Mouse (Mus musculus): ENCODE results near the gene Spata16. TPM values are rescaled to one million over a fixed set of nuclear protein-coding genes. Genes with fewer than 3 reads are reported as not detected.
A peak's percentile ranks its signal among the peaks of the same experiment; 100 is the strongest.

Gene Spata16
- polyA plus RNA-seq, 1 experiment from 2014 or later, result not detected

DNA sequence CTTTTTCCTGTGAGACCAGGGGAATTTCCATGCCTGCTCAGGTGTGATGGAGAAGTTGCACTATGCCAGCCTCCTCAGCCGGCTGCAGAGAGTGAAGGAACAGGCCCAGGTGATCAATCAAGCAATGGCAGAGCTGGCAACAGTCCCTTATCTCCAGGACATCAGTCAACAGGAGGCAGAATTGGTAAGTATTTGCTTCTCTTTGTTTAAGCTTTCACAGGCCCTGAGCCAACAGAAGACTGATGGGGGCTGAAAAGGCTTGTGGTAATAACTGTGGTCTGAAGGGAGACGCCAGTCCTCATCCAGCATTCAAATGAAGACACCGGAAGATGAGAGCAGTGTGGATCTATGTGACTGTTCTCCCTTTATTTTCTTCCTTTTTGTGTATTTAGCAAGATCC is 286.8 kb downstream of the Spata16 start:
- Histone ChIP-seq H3K4me1 (peaks cover 7% of the 10 kb centered on the region; the same call in 1 of the 2 replicates), H3K36me3 (replicated peaks) (no peaks in the 10 kb centered on the region), H3K9me3 (no peaks in the 10 kb centered on the region), H3K27ac (no peak overlapping the region), H3K4me2 (no peak overlapping the region), H3K27me3 (replicated peaks) (no peaks in the 10 kb centered on the region), H3K9ac (no peak overlapping the region), H3K4me3 (no peak overlapping the region)
- 0 out of 2 replicates have a peak, but pooled peaks have one; percentile 15 for ATAC-seq (replicated peaks)
- WGBS, result 74% methylated on average over 3 of the region's 3 CpGs

DNA sequence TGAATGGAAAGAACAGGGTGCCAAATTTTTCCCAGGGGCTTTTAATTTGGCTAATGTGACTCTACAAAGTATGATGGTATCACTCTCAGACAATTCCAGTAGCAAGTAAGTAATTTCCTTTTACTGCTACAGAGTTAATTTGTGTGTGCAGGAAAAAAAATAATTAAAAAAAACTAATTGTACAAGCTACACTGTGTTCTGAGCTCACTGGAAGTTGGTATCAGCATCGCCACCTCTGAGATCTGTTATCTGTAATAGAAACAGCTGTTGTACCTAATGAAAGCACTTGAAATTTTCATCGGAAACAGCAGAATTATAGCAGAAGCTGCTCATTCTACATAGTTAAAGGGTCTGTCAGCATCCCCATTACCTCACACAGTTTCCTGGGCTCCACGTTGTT is 295.7 kb downstream of the Spata16 start:
- H3K9ac ChIP-seq, result no peak overlapping the region
- ATAC-seq (replicated peaks), result no peak
- H3K27me3 ChIP-seq (replicated peaks), result no peaks in the 10 kb centered on the region
- WGBS, result 83% methylated on average over 3 of the region's 3 CpGs
- H3K27ac ChIP-seq, result no peak overlapping the region
- no peaks in the 10 kb centered on the region for H3K4me1 ChIP-seq
- H3K9me3 ChIP-seq, result no peaks in the 10 kb centered on the region
- H3K36me3 ChIP-seq (replicated peaks), result no peaks in the 10 kb centered on the region
- H3K4me2 ChIP-seq, result no peak overlapping the region
- H3K4me3 ChIP-seq, result no peak overlapping the region

DNA sequence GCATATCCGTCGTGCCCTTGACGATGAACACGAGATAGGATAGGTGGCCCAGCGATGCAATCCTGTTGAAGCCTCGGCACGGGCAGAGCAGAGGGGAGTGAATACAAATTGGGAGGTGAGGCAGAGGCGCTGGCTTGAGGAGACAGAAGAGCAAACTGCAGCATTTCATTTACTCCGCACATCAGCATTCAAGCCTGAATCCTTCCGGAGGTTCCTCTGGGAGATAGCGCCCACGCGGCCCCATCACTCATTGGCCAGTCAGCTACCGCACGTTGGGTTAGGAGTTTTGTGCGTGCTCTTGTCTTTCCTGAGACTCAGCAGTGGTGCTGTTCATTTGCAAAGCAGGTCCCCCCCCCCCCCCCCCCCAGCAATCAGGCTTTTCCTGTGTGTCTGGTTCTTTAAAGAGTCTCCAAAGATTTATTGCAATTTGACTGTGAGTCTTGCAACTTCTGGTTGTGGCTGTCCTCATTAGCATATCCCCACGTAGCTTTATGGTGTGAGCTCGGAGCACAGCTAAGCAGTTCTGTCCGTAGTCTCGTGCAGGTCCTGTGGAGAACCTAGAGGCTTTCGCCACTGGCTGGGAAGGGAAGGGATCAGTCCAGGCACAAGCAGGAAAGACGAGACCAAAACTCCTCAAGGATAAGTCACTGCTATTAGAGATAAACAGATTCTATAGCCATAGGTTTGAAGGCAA is 299.6 kb downstream of the Spata16 start:
- no peak overlapping the region for H3K4me3 ChIP-seq
- no peaks in the 10 kb centered on the region for H3K9me3 ChIP-seq
- WGBS, result 63% methylated on average over 22 of the region's 22 CpGs
- ATAC-seq (replicated peaks), result peak; percentile 58; the same call in 1 of the 2 replicates
- H3K4me1 ChIP-seq, result no peaks in the 10 kb centered on the region
- H3K27me3 ChIP-seq (replicated peaks), result no peaks in the 10 kb centered on the region
- H3K9ac ChIP-seq, result no peak overlapping the region
- H3K36me3 ChIP-seq (replicated peaks), result no peaks in the 10 kb centered on the region
- H3K4me2 ChIP-seq, result peak overlapping the region; percentile 20; the same call in 1 of the 2 replicates
- H3K27ac ChIP-seq, result no peak overlapping the region

GRCm38 (mm10) chr3:26966776-26967175 is 329.4 kb downstream of the Spata16 start:
- H3K4me3 ChIP-seq, result no peak overlapping the region
- no peak overlapping the region for H3K4me2 ChIP-seq
- H3K4me1 ChIP-seq, result no peaks in the 10 kb centered on the region
- H3K27ac ChIP-seq, result no peak overlapping the region
- no peak for ATAC-seq (replicated peaks)
- 62% methylated on average over 5 of the region's 5 CpGs for WGBS
- no peak overlapping the region for H3K9ac ChIP-seq
- H3K27me3 ChIP-seq (replicated peaks), result no peaks in the 10 kb centered on the region
- H3K9me3 ChIP-seq, result no peaks in the 10 kb centered on the region
- H3K36me3 ChIP-seq (replicated peaks), result no peaks in the 10 kb centered on the region

DNA sequence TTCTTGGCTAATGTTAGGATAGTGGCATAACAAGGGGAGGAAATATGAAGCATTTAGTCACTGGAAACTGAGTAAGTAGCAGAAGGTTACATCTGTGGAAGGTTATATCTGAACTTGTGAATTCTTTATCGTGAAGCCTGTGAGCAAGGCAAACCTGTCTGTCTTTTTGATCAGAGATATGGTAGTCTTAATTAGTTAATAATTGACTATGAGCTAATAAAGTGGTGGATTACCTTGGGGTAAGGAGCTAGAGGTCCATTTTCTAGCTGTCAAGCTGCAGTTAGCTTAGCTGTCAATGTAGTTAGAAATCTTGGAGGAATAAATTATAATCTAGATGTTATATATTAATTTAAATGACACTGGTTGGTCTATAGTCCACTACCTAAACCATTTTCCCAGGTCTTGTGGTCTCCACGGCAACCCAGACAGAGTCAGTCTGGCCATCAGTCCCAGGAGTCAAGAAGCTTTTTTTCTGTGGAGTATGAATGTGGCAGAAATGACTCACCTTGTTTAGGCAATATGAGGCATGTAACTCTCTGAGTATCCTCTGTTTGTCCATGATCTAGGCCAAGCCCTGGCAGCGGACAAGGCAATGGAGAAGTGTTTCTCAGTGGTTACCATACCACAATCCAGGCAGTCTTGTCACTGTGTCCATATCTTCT is 331.6 kb downstream of the Spata16 start:
- no peak overlapping the region for H3K27ac ChIP-seq
- ATAC-seq (replicated peaks), result no peak

DNA sequence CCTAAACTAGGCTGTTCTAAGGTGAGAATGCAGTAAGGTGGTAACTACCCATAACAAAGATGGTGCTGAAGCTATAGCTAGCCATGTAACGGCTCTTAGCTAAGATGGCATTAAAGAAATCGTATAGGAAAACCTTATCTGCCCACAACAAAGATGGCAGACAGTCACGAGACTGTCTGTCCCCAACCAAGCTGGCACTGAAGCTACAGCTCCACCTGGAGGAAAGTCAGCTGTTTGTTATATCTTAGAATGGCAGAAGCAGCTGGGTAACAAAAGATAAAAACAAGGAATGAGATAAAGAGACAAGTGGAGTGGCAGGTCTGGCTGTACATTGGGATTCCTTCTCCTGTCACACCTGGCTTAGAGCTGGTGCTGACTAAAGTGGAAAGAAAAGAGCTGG is 333.1 kb downstream of the Spata16 start:
- no peak overlapping the region for H3K9ac ChIP-seq
- H3K9me3 ChIP-seq, result no peaks in the 10 kb centered on the region
- H3K4me3 ChIP-seq, result no peak overlapping the region
- no peaks in the 10 kb centered on the region for H3K27me3 ChIP-seq (replicated peaks)
- no peaks in the 10 kb centered on the region for H3K36me3 ChIP-seq (replicated peaks)
- no peaks in the 10 kb centered on the region for H3K4me1 ChIP-seq
- ATAC-seq (replicated peaks), result no peak
- no peak overlapping the region for H3K27ac ChIP-seq
- H3K4me2 ChIP-seq, result no peak overlapping the region
- WGBS, result 84% methylated on average over 3 of the region's 3 CpGs

More for the DNA sequence above, 331.6 kb downstream of the Spata16 start:
- H3K9me3 ChIP-seq, result no peaks in the 10 kb centered on the region
- H3K4me3 ChIP-seq, result no peak overlapping the region
- H3K4me1 ChIP-seq, result no peaks in the 10 kb centered on the region
- no peaks in the 10 kb centered on the region for H3K27me3 ChIP-seq (replicated peaks)
- H3K4me2 ChIP-seq, result no peak overlapping the region
- H3K36me3 ChIP-seq (replicated peaks), result no peaks in the 10 kb centered on the region
- 92% methylated on average over 3 of the region's 3 CpGs for WGBS
- no peak overlapping the region for H3K9ac ChIP-seq

- Histone ChIP-seq H3K4me2 (no peak overlapping the region), H3K4me3 (no peak overlapping the region), H3K27ac (no peak overlapping the region), H3K36me3 (replicated peaks) (no peaks in the 10 kb centered on the region), H3K9me3 (no peaks in the 10 kb centered on the region), H3K4me1 (no peaks in the 10 kb centered on the region), H3K27me3 (replicated peaks) (no peaks in the 10 kb centered on the region), H3K9ac (no peak overlapping the region)
- 54% methylated on average over 1 of the region's 1 CpGs for WGBS
- no peak for ATAC-seq (replicated peaks)
Measured at GRCm38 (mm10) chr3:26971276-26971675, 333.9 kb downstream of the Spata16 start.

GRCm38 (mm10) chr3:26972105-26972504 is 334.7 kb downstream of the Spata16 start:
- 6% methylated on average over 1 of the region's 1 CpGs for WGBS
- ATAC-seq (replicated peaks), result no peak

GRCm38 (mm10) chr3:26979603-26980002 is 342.2 kb downstream of the Spata16 start:
- Histone ChIP-seq H3K9me3 (no peaks in the 10 kb centered on the region), H3K9ac (no peak overlapping the region)

More at GRCm38 (mm10) chr3:26972105-26972504, 334.7 kb downstream of the Spata16 start:
- Histone ChIP-seq H3K36me3 (replicated peaks) (no peaks in the 10 kb centered on the region), H3K27ac (no peak overlapping the region), H3K9me3 (no peaks in the 10 kb centered on the region), H3K4me2 (no peak overlapping the region), H3K9ac (no peak overlapping the region), H3K4me1 (no peaks in the 10 kb centered on the region), H3K4me3 (no peak overlapping the region), H3K27me3 (replicated peaks) (no peaks in the 10 kb centered on the region)

DNA sequence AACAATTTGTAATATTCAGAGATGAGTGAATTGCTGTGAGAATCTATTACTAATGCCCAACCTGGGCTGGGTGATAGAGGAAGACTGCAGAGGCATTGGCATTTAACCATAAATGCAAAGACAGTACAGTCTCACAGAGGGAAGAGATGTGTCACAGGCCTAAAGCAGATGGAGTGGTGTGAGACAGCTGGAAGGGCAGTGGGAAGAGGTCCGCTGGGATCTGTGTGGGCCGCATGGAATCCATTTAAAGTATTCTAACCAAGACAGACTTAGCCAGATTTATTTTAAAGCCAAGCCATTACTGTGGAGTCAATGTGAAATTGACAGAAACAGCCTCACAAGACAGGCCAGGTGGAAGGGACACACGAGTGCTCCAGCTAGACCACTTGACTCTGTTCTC is 343.0 kb downstream of the Spata16 start:
- Histone ChIP-seq H3K4me1 (no peaks in the 10 kb centered on the region), H3K36me3 (replicated peaks) (no peaks in the 10 kb centered on the region), H3K4me3 (no peak overlapping the region), H3K27ac (no peak overlapping the region), H3K27me3 (replicated peaks) (no peaks in the 10 kb centered on the region), H3K9ac (no peak overlapping the region), H3K9me3 (no peaks in the 10 kb centered on the region), H3K4me2 (no peak overlapping the region)
- WGBS, result 84% methylated on average over 3 of the region's 3 CpGs
- no peak for ATAC-seq (replicated peaks)

More at GRCm38 (mm10) chr3:26979603-26980002, 342.2 kb downstream of the Spata16 start:
- Histone ChIP-seq H3K4me3 (no peak overlapping the region), H3K27me3 (replicated peaks) (no peaks in the 10 kb centered on the region), H3K4me1 (no peaks in the 10 kb centered on the region), H3K4me2 (no peak overlapping the region), H3K36me3 (replicated peaks) (no peaks in the 10 kb centered on the region), H3K27ac (no peak overlapping the region)
- WGBS, result 87% methylated on average over 2 of the region's 2 CpGs
- no peak for ATAC-seq (replicated peaks)

GRCm38 (mm10) chr3:26981979-26982623 is 344.7 kb downstream of the Spata16 start:
- H3K4me2 ChIP-seq, result no peak overlapping the region
- WGBS, result 79% methylated on average over 6 of the region's 6 CpGs
- no peak overlapping the region for H3K4me3 ChIP-seq
- no peaks in the 10 kb centered on the region for H3K27me3 ChIP-seq (replicated peaks)
- H3K36me3 ChIP-seq (replicated peaks), result no peaks in the 10 kb centered on the region
- H3K4me1 ChIP-seq, result no peaks in the 10 kb centered on the region
- H3K9me3 ChIP-seq, result no peaks in the 10 kb centered on the region
- no peak overlapping the region for H3K9ac ChIP-seq
- H3K27ac ChIP-seq, result no peak overlapping the region
- ATAC-seq (replicated peaks), result no peak

DNA sequence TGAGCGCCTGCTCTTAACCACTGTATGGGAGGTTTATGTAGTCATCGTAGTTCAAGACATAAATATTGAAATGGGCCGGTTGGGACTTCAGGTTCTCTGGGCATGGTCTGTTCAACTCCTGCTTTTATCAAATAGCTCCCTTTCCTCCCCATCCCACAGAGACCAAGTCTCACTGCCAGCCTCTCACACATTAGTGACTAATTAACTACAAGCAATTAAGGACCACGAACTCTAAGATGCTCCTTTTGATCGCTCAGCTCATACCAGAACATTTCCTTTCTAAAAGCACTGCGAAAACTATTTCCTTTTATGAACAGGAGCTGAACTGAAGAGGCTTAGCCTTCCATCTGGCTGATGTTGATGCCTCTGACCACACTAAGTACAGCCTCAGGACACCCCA is 346.3 kb downstream of the Spata16 start:
- no peak for ATAC-seq (replicated peaks)
- Histone ChIP-seq H3K4me1 (no peaks in the 10 kb centered on the region), H3K36me3 (replicated peaks) (no peaks in the 10 kb centered on the region), H3K4me2 (no peak overlapping the region), H3K9ac (no peak overlapping the region), H3K4me3 (no peak overlapping the region), H3K27me3 (replicated peaks) (no peaks in the 10 kb centered on the region), H3K27ac (no peak overlapping the region), H3K9me3 (no peaks in the 10 kb centered on the region)
- 95% methylated on average over 6 of the region's 6 CpGs for WGBS

Measured in midbrain, embryonic 15.5 days (tissue).